Mouse (Mus musculus): ENCODE measurements around the gene Birc5. TPM values are rescaled to one million over a fixed set of nuclear protein-coding genes. Genes with fewer than 3 reads are reported as not detected.

Birc5 gene
- polyA plus RNA-seq, 1 experiment from 2014 or later: 91.7 TPM

DNA sequence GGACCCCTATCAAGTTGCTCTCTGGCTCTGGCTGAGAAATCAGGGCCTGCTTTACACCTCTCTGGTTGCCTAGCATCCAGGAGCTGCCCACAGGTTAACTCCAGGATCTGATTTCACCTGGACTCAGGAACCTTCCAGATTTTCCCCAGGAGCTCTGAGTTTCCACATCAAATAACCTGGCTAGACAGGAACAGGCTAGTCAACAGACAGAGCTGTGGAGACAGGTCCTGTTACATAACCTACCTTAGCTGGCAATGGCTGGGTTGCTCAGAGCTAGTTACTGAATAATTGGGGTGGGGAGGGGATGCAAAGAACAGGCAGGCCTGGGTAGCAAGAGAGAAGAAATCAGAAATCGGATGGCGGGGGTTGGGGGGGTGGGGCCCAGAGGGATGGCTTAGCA lies 4.1 kb upstream of the Birc5 start:
- H3K36me3 ChIP-seq (ENCODE audit: control insufficient read depth, insufficient read depth, low read length): no peaks in the 10 kb centered on the region
- peaks cover 6% of the 10 kb centered on the region; the same call in 1 of the 2 replicates for H3K4me1 ChIP-seq (replicated peaks; ENCODE audit: control insufficient read depth, insufficient read depth)
- peak overlapping the region; percentile 49; the same call in 1 of the 2 replicates for H3K27ac ChIP-seq (replicated peaks)
- 54% methylated on average over 2 of the region's 2 CpGs for WGBS
- no peak overlapping the region for H3K9ac ChIP-seq (ENCODE audit: low read length)
- H3K4me2 ChIP-seq (replicated peaks; ENCODE audit: low read depth): no peak overlapping the region
- ATAC-seq (ENCODE audit: low FRiP score, low TSS enrichment): no peak
- H3K27me3 ChIP-seq (ENCODE audit: control insufficient read depth, insufficient read depth, low read length): no peaks in the 10 kb centered on the region
- TF ChIP-seq EP300 (optimal IDR thresholded peaks at IDR 0.05) (no peak), CTCF (IDR thresholded peaks at IDR 0.05; ENCODE audit: low read depth) (no peak)
- no peak for DNase-seq (ENCODE audit: low spot score)
- no peak overlapping the region for H3K4me3 ChIP-seq (ENCODE audit: low read depth, low read length)
- no peaks in the 10 kb centered on the region for H3K9me3 ChIP-seq (ENCODE audit: control insufficient read depth, low read length)

DNA sequence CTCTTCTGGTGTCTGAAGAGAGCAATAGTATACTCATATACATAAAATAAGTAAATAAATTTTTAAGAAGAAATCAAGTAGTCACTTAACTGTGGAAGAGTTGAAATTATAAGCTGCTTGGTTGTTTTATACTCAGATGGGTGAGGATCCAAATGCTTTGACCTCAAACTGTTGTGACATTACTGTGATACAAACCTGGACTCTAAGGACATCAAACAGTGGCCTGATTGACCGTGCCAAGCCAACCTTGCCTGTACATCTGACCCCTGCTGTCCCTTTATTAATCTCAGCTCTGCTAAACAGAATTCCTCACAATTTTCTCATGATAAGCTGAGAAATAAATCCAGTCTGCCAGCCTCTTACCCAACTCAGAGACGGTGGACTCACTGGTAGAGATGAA lies 3.4 kb upstream of the Birc5 start:
- no peak for ATAC-seq (ENCODE audit: low FRiP score, low TSS enrichment)
- WGBS: 73% methylated on average over 2 of the region's 2 CpGs
- H3K4me1 ChIP-seq (replicated peaks; ENCODE audit: control insufficient read depth, insufficient read depth): peaks cover 9% of the 10 kb centered on the region; the same call in 1 of the 2 replicates
- no peak overlapping the region for H3K27ac ChIP-seq (replicated peaks)
- H3K4me2 ChIP-seq (replicated peaks; ENCODE audit: low read depth): no peak overlapping the region
- H3K27me3 ChIP-seq (ENCODE audit: control insufficient read depth, insufficient read depth, low read length): no peaks in the 10 kb centered on the region
- no peak overlapping the region for H3K4me3 ChIP-seq (ENCODE audit: low read depth, low read length)
- no peak for TF ChIP-seq EP300 (optimal IDR thresholded peaks at IDR 0.05)
- no peak for TF ChIP-seq CTCF (IDR thresholded peaks at IDR 0.05; ENCODE audit: low read depth)
- no peaks in the 10 kb centered on the region for H3K9me3 ChIP-seq (ENCODE audit: control insufficient read depth, low read length)
- no peak overlapping the region for H3K9ac ChIP-seq (ENCODE audit: low read length)
- H3K36me3 ChIP-seq (ENCODE audit: control insufficient read depth, insufficient read depth, low read length): no peaks in the 10 kb centered on the region
- no peak for DNase-seq (ENCODE audit: low spot score)

DNA sequence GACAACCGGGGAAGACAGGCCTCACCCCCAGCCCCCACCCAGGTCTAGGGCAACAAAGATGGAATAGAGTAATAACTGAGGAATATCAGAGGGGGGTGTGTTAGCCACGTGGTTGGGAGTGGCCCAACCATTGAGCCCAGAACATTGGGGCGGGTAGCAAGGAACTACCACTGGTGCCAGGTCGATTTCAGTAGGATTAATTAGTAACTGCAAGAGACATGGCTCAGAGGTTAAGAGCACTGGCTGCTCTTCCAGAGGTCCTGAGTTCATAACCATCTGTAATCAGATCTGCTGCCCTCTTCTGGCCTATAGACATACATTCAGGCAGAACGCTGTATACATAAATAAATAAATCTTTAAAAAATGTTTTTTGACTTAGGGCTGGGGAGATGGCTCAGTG lies 2.4 kb upstream of the Birc5 start:
- Histone ChIP-seq H3K4me3 (ENCODE audit: low read depth, low read length) (no peak overlapping the region), H3K9ac (ENCODE audit: low read length) (no peak overlapping the region), H3K9me3 (ENCODE audit: control insufficient read depth, low read length) (no peaks in the 10 kb centered on the region), H3K36me3 (ENCODE audit: control insufficient read depth, insufficient read depth, low read length) (no peaks in the 10 kb centered on the region), H3K4me1 (replicated peaks; ENCODE audit: control insufficient read depth, insufficient read depth) (peaks cover 9% of the 10 kb centered on the region; the same call in 1 of the 2 replicates), H3K27ac (replicated peaks) (peak overlapping the region; percentile 35; the same call in 1 of the 2 replicates), H3K27me3 (ENCODE audit: control insufficient read depth, insufficient read depth, low read length) (no peaks in the 10 kb centered on the region), H3K4me2 (replicated peaks; ENCODE audit: low read depth) (no peak overlapping the region)
- TF ChIP-seq EP300 (optimal IDR thresholded peaks at IDR 0.05) (no peak), CTCF (IDR thresholded peaks at IDR 0.05; ENCODE audit: low read depth) (peak; percentile 64)
- DNase-seq (ENCODE audit: low spot score): peak; percentile 28
- 44% methylated on average over 5 of the region's 5 CpGs for WGBS
- no peak; the same call in 1 of the 2 replicates for ATAC-seq (ENCODE audit: low FRiP score, low TSS enrichment)

DNA sequence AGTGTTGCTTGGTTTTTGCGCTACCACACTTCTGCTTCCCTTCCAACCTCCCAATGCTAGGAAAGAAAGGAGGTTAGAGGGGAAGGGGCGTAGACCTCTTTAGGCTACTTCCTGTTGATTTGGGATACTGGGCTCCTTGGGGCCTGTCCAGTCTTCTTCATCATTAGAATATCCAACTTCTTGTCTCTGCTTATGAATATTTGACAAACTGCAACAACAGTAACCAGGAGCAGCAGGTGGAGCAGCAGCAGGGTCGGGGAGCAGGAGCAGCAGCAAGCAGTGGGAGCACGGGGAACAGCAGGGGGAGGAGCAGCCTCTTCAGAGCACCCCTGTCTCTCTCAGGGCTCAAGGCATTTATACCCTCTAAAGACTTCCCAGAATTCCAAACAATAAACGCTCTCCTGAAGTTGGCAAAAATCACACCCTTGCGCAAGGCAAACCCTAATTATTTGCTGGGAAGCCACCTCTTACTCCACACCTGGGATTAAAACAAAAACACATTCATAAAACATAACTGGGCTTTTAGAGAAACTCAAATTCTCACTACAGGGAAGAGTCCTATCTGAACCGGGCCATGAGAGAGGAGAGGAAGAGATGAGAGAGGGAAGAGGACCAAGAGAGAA lies 1.3 kb upstream of the Birc5 start:
- Histone ChIP-seq H3K4me3 (ENCODE audit: low read depth, low read length) (peak overlapping the region; percentile 61; the same call in 1 of the 2 replicates), H3K27ac (replicated peaks) (peak overlapping the region; percentile 96), H3K9me3 (ENCODE audit: control insufficient read depth, low read length) (no peaks in the 10 kb centered on the region), H3K4me1 (replicated peaks; ENCODE audit: control insufficient read depth, insufficient read depth) (peaks cover 9% of the 10 kb centered on the region; the same call in 1 of the 2 replicates), H3K36me3 (ENCODE audit: control insufficient read depth, insufficient read depth, low read length) (no peaks in the 10 kb centered on the region), H3K27me3 (ENCODE audit: control insufficient read depth, insufficient read depth, low read length) (no peaks in the 10 kb centered on the region), H3K9ac (ENCODE audit: low read length) (peak overlapping the region; percentile 80), H3K4me2 (replicated peaks; ENCODE audit: low read depth) (peak overlapping the region; percentile 89)
- no peak for TF ChIP-seq CTCF (IDR thresholded peaks at IDR 0.05; ENCODE audit: low read depth)
- no peak for TF ChIP-seq EP300 (optimal IDR thresholded peaks at IDR 0.05)
- ATAC-seq (ENCODE audit: low FRiP score, low TSS enrichment): no peak
- DNase-seq (ENCODE audit: low spot score): no peak
- WGBS: 62% methylated on average over 7 of the region's 7 CpGs

DNA sequence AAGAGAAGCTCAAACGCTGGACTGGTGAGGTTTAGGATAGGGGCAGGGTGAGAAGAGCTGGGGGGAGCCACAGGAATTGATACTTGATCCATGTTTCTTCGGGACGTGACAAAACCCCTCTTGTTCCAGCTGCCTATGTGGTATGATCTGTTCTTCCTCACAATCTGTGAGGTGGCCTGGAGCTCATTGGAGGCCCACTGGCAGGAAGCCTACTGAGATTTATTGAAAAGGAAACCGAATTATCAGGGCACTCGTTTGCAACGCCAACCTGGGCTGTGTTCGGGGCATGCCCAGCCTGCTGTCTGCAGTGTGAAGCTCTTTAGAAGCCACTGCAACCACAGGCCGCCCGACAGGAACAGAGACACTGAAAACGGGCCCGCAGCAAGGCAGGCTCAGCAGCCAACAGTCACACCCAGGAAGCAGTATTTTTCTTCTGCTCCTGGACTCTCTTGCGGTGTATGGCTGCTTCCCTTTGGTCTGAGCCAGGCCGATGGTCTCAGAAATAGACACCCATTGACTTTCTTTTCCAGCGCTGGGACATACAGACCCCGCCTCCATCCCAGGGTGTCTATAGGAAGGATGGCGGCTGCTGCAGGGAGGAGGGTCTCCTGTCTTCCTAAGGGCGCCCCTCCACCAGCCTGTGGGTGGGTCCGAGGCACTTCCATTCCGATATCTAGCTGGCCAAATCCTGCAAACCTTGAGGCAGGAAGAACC lies 623 bp upstream of the Birc5 start:
- no peaks in the 10 kb centered on the region for H3K9me3 ChIP-seq (ENCODE audit: control insufficient read depth, low read length)
- no peaks in the 10 kb centered on the region for H3K27me3 ChIP-seq (ENCODE audit: control insufficient read depth, insufficient read depth, low read length)
- no peaks in the 10 kb centered on the region for H3K36me3 ChIP-seq (ENCODE audit: control insufficient read depth, insufficient read depth, low read length)
- H3K4me2 ChIP-seq (replicated peaks; ENCODE audit: low read depth): peak overlapping the region; percentile 89
- peak overlapping the region; percentile 61 for H3K4me3 ChIP-seq (ENCODE audit: low read depth, low read length)
- peaks cover 9% of the 10 kb centered on the region; the same call in 1 of the 2 replicates for H3K4me1 ChIP-seq (replicated peaks; ENCODE audit: control insufficient read depth, insufficient read depth)
- 3% methylated on average over 19 of the region's 19 CpGs for WGBS
- TF ChIP-seq EP300 (optimal IDR thresholded peaks at IDR 0.05) (no peak), CTCF (IDR thresholded peaks at IDR 0.05; ENCODE audit: low read depth) (no peak)
- peak; percentile 57 for ATAC-seq (ENCODE audit: low FRiP score, low TSS enrichment)
- peak overlapping the region; percentile 80 for H3K9ac ChIP-seq (ENCODE audit: low read length)
- DNase-seq (ENCODE audit: low spot score): no peak
- peak overlapping the region; percentile 96 for H3K27ac ChIP-seq (replicated peaks)

DNA sequence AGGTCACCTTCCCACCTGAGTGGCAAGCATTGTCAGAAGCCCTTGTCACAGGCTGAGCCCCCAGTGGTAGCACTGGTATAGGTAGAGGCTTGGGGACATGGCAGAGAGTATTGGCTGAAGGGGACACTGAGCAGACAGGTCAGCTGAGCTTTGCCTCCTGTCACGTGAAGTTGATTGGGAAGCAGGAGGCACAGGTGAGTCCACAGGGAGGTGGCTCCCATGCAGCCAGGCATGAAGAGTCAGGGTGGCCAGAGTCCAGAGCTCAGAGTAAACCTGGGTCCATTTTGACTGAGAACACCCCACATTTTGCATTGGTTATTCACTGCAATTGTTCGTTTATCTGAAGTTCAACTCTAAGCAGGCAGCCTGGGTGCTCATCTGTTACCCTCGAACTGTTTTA lies 3.8 kb downstream of the Birc5 start:
- DNase-seq (ENCODE audit: low spot score) (no peak), ATAC-seq (ENCODE audit: low FRiP score, low TSS enrichment) (no peak)
- Histone ChIP-seq H3K4me3 (ENCODE audit: low read depth, low read length) (no peak overlapping the region), H3K36me3 (ENCODE audit: control insufficient read depth, insufficient read depth, low read length) (no peaks in the 10 kb centered on the region; the same call in 1 of the 2 replicates), H3K9me3 (ENCODE audit: control insufficient read depth, low read length) (no peaks in the 10 kb centered on the region), H3K9ac (ENCODE audit: low read length) (no peak overlapping the region), H3K27me3 (ENCODE audit: control insufficient read depth, insufficient read depth, low read length) (no peaks in the 10 kb centered on the region), H3K4me2 (replicated peaks; ENCODE audit: low read depth) (no peak overlapping the region), H3K4me1 (replicated peaks; ENCODE audit: control insufficient read depth, insufficient read depth) (peaks cover 9% of the 10 kb centered on the region; the same call in 1 of the 2 replicates), H3K27ac (replicated peaks) (no peak overlapping the region)
- TF ChIP-seq CTCF (IDR thresholded peaks at IDR 0.05; ENCODE audit: low read depth): no peak
- TF ChIP-seq EP300 (optimal IDR thresholded peaks at IDR 0.05): no peak
- WGBS: 75% methylated on average over 3 of the region's 3 CpGs

Data from stomach, postnatal 0 days (tissue).